Mouse (Mus musculus) forebrain, embryonic 11.5 days (tissue): Measurements from ENCODE around the gene Ctcfl. TPM values are rescaled to one million over a fixed set of nuclear protein-coding genes. Genes with fewer than 3 reads are reported as not detected.

ENCODE experiments used
- ATAC-seq: fragments of 200-750 bp; cut with Nextera tagmentation; replicated peaks from 2 replicates; pipeline ENCODE4 v1.8.0; 2017; ENCODE audit warnings: moderate TSS enrichment; ENCODE audit not compliant: low FRiP score
- DNase-seq: peaks from one replicate; pipeline ENCODE4 v3.0.0-alpha.2; 2017; ENCODE audit warnings: low spot score
- H3K27ac ChIP-seq: fragments of 300-500 bp; sonication (generic); 2 replicates; pipeline ENCODE4 v1.5.1; 2014; ENCODE audit warnings: low read depth, low read length
- H3K27me3 ChIP-seq: fragments of 300-500 bp; sonication (generic); 2 replicates; pipeline ENCODE4 v1.6.1; 2014; ENCODE audit warnings: mild to moderate bottlenecking, low read length, mixed read lengths; ENCODE audit not compliant: control insufficient read depth, insufficient read depth
- H3K36me3 ChIP-seq: fragments of 300-500 bp; sonication (generic); 2 replicates; pipeline ENCODE4 v1.6.1; 2014; ENCODE audit warnings: mild to moderate bottlenecking, low read length, moderate library complexity, mixed read lengths; ENCODE audit not compliant: control insufficient read depth, insufficient read depth
- H3K4me1 ChIP-seq: fragments of 300-500 bp; sonication (generic); replicated peaks from 2 replicates; pipeline ENCODE4 v1.6.1; 2014; ENCODE audit warnings: low read length, mixed read lengths; ENCODE audit not compliant: control insufficient read depth, insufficient read depth
- H3K4me2 ChIP-seq: fragments of 300-500 bp; sonication (generic); 2 replicates; pipeline ENCODE4 v1.6.1; 2014; ENCODE audit warnings: low read depth, mild to moderate bottlenecking, low read length, moderate library complexity, mixed read lengths; ENCODE audit not compliant: severe bottlenecking
- H3K4me3 ChIP-seq: fragments of 300-500 bp; sonication (generic); 2 replicates; pipeline ENCODE4 v1.5.1; 2014; ENCODE audit warnings: low read depth, low read length
- H3K9ac ChIP-seq: fragments of 300-500 bp; sonication (generic); 2 replicates; pipeline ENCODE4 v1.6.1; 2014; ENCODE audit warnings: low read length
- H3K9me3 ChIP-seq: fragments of 300-500 bp; sonication (generic); 2 replicates; pipeline ENCODE4 v1.6.1; 2016; ENCODE audit warnings: low read length, mixed read lengths; ENCODE audit not compliant: control insufficient read depth
- WGBS: fragments of 180-500 bp; shearing (Covaris S2); extraction: QIAGEN DNeasy Blood & Tissue Kit; methylation state at CpG from one replicate; pipeline ENCODE4 v1.1.7; 2014; 5-methylcytosine and 5-hydroxymethylcytosine counted together
- polyA plus RNA-seq: library from polyadenylated mRNA; unstranded; fragments of >200 nt; fragmentation: Nextera tagmentation; extraction: Ambion mirVana; gene quantifications from 2 replicates; pipeline ENCODE4 v1.2.1, GENCODE M21; 2014

Gene Ctcfl
- polyA plus RNA-seq, 1 experiment from 2014 or later: not detected

DNA sequence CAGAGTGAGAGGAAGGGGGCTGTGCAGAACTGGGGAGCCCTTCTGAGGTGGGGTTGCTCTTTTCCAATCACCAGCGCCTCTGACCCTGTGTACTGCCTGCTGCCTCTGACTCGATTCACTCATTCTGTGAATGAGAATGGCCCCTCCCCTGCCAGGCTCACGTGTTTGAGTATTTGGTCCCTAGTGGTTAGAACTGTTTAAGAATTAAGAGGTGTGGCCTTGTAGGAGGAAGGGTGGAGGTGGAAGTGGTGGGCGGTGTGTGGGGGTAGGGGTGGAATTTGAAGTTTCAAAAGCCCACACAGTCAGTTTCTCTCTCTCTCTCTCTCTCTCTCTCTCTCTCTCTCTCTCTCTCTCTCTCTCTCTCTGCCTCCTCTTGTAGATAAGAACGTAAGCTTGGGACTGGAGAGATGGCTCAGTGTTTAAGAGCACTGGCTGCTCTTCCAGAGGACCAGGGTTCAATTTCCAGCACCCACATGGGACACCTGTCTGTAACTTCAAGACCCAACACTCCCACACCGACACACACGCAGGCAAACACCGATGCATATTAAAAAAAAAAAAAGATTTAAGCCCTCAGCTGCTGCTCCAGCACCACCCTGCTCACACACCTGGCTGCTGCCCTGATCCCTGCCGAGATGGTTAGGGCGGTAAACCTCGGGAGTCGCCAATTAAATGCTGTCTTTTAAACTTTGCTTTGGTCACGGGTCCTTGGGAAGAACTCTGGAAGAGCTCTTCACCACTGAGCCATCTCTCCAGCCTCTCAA is 35.4 kb downstream of the Ctcfl start:
- H3K9me3 ChIP-seq: no peaks in the 10 kb centered on the region
- no peak overlapping the region for H3K9ac ChIP-seq
- 20% methylated on average over 13 of the region's 13 CpGs for WGBS
- H3K36me3 ChIP-seq: no peaks in the 10 kb centered on the region
- H3K4me1 ChIP-seq: 0 out of 2 replicates have a peak, but pooled peaks cover 2% of the 10 kb centered on the region
- peak; percentile 64 for DNase-seq
- ATAC-seq: peak; percentile 50
- no peak overlapping the region for H3K4me3 ChIP-seq
- no peak overlapping the region for H3K27ac ChIP-seq
- H3K27me3 ChIP-seq: no peaks in the 10 kb centered on the region
- 0 out of 2 replicates have a peak overlapping the region, but pooled peaks have one; percentile 5 for H3K4me2 ChIP-seq

DNA sequence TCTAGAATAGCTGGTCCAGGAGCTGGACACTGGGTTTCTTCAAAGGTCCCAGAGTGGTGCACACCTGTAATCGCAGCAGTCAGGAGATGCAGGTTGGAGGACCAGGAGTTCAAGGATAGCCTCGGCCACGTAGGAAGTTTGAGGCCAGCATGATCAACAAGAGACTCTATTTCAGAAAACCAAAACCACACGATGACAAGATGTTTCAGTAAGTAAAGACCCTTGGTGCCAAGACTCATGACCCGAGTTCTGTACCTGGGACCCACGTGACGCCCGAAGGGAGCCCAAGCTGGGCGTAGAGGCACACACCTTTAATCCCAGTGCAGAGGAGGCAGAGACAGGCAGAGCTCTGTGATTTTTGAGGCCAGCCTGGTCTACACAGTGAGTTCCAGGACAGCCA is 36.2 kb downstream of the Ctcfl start:
- Histone ChIP-seq H3K4me3 (no peak overlapping the region), H3K4me2 (no peak overlapping the region)

GRCm38 (mm10) chr2:173082706-173083105 is 36.6 kb downstream of the Ctcfl start:
- H3K27ac ChIP-seq: no peak overlapping the region
- DNase-seq (no peak), ATAC-seq (no peak)
- no peaks in the 10 kb centered on the region for H3K36me3 ChIP-seq
- H3K4me1 ChIP-seq: 0 out of 2 replicates have a peak, but pooled peaks cover 2% of the 10 kb centered on the region
- 82% methylated on average over 3 of the region's 3 CpGs for WGBS
- no peaks in the 10 kb centered on the region for H3K27me3 ChIP-seq
- H3K4me2 ChIP-seq: no peak overlapping the region
- H3K9me3 ChIP-seq: no peaks in the 10 kb centered on the region
- H3K9ac ChIP-seq: no peak overlapping the region
- H3K4me3 ChIP-seq: no peak overlapping the region

More for the DNA sequence above, 36.2 kb downstream of the Ctcfl start:
- H3K9me3 ChIP-seq: no peaks in the 10 kb centered on the region
- 85% methylated on average over 9 of the region's 9 CpGs for WGBS
- 0 out of 2 replicates have a peak, but pooled peaks cover 2% of the 10 kb centered on the region for H3K4me1 ChIP-seq
- no peak overlapping the region for H3K27ac ChIP-seq
- H3K9ac ChIP-seq: no peak overlapping the region
- DNase-seq (no peak), ATAC-seq (0 out of 2 replicates have a peak, but pooled peaks have one; percentile 19)
- no peaks in the 10 kb centered on the region for H3K27me3 ChIP-seq
- H3K36me3 ChIP-seq: no peaks in the 10 kb centered on the region

- no peaks in the 10 kb centered on the region for H3K36me3 ChIP-seq
- H3K27ac ChIP-seq: no peak overlapping the region
- H3K4me1 ChIP-seq: 0 out of 2 replicates have a peak, but pooled peaks cover 2% of the 10 kb centered on the region
- H3K4me2 ChIP-seq: no peak overlapping the region
- ATAC-seq (peak; percentile 58), DNase-seq (peak; percentile 87)
- WGBS: 39% methylated on average over 10 of the region's 10 CpGs
- H3K9me3 ChIP-seq: no peaks in the 10 kb centered on the region
- H3K27me3 ChIP-seq: no peaks in the 10 kb centered on the region
- H3K9ac ChIP-seq: no peak overlapping the region
- no peak overlapping the region for H3K4me3 ChIP-seq
Measured at GRCm38 (mm10) chr2:173080785-173081241, 38.5 kb downstream of the Ctcfl start.

GRCm38 (mm10) chr2:173079766-173080549 is 39.4 kb downstream of the Ctcfl start:
- ATAC-seq: no peak
- H3K27ac ChIP-seq: no peak overlapping the region
- DNase-seq: no peak

DNA sequence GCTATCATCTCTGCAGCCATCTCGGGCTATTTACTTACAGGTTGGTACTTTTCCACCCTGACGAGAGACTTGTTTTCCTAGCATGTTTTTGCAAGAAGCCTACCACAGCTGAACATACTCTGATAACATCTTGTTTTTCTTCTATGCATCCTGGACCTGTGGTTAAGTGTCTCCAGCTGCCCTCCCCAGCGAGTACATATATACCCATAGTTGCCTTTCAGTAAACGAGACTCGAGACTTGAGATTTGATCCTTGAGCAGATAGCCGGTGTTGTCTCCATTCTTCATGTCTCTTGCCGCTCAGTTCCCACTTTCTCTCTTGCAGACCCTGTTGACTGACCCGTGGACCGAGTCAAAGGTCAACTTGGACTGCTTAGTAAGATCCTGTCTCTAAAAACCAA is 42.4 kb downstream of the Ctcfl start:
- ATAC-seq: no peak
- 89% methylated on average over 9 of the region's 9 CpGs for WGBS
- no peaks in the 10 kb centered on the region for H3K36me3 ChIP-seq
- no peak for DNase-seq
- no peak overlapping the region for H3K4me2 ChIP-seq
- no peak overlapping the region for H3K4me3 ChIP-seq
- no peak overlapping the region for H3K9ac ChIP-seq
- H3K9me3 ChIP-seq: no peaks in the 10 kb centered on the region
- no peaks in the 10 kb centered on the region for H3K4me1 ChIP-seq
- no peaks in the 10 kb centered on the region for H3K27me3 ChIP-seq
- H3K27ac ChIP-seq: no peak overlapping the region

More at GRCm38 (mm10) chr2:173079766-173080549, 39.4 kb downstream of the Ctcfl start:
- 0 out of 2 replicates have a peak, but pooled peaks cover 2% of the 10 kb centered on the region for H3K4me1 ChIP-seq
- H3K4me2 ChIP-seq: no peak overlapping the region
- no peaks in the 10 kb centered on the region for H3K36me3 ChIP-seq
- no peaks in the 10 kb centered on the region for H3K27me3 ChIP-seq
- no peaks in the 10 kb centered on the region for H3K9me3 ChIP-seq
- no peak overlapping the region for H3K9ac ChIP-seq
- H3K4me3 ChIP-seq: no peak overlapping the region
- 60% methylated on average over 10 of the region's 10 CpGs for WGBS

DNA sequence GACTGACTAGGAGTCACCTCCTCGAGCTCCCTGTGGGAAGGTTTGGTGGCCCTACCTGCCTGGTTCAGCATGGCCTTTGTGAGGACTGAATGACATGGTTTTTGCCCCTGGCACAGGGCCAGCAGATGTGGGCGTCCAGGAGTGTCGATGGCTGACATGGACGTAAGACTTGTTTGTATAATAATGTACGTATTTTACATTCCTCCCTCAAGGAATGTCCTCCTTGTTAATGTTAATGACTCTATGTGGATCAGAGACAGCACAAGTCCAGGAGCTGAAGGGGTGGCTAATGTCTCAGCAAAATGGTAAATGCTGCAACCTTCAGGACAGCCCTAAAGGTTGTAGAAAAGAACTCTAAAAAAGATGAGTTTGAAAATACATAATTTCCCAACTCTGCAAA is 45.7 kb downstream of the Ctcfl start:
- H3K4me2 ChIP-seq: no peak overlapping the region

GRCm38 (mm10) chr2:173072948-173073347 is 46.4 kb downstream of the Ctcfl start:
- Histone ChIP-seq H3K9ac (no peak overlapping the region), H3K9me3 (no peaks in the 10 kb centered on the region), H3K27me3 (no peaks in the 10 kb centered on the region), H3K4me1 (no peaks in the 10 kb centered on the region), H3K4me2 (no peak overlapping the region), H3K4me3 (no peak overlapping the region), H3K36me3 (no peaks in the 10 kb centered on the region), H3K27ac (no peak overlapping the region)
- WGBS: 93% methylated on average over 7 of the region's 7 CpGs
- DNase-seq (no peak), ATAC-seq (no peak)

More for the DNA sequence above, 45.7 kb downstream of the Ctcfl start:
- no peak overlapping the region for H3K9ac ChIP-seq
- no peaks in the 10 kb centered on the region for H3K36me3 ChIP-seq
- no peaks in the 10 kb centered on the region for H3K27me3 ChIP-seq
- H3K4me3 ChIP-seq: no peak overlapping the region
- no peak overlapping the region for H3K27ac ChIP-seq
- no peaks in the 10 kb centered on the region for H3K4me1 ChIP-seq
- DNase-seq: no peak
- ATAC-seq: no peak
- 78% methylated on average over 5 of the region's 5 CpGs for WGBS
- H3K9me3 ChIP-seq: no peaks in the 10 kb centered on the region
